Mouse (Mus musculus) heart, embryonic 15.5 days (tissue): ENCODE measurements around the gene Olfr790. TPM values are rescaled to one million over a fixed set of nuclear protein-coding genes. Genes with fewer than 3 reads are reported as not detected.

ENCODE experiments used
- polyA plus RNA-seq: library from polyadenylated mRNA; unstranded; fragments of >200 nt; fragmentation: Nextera tagmentation; extraction: Ambion mirVana; gene quantifications from 2 replicates; pipeline ENCODE4 v1.2.1, GENCODE M21; 2015

Olfr790 gene
- polyA plus RNA-seq, 1 experiment from 2014 or later = not detected

Other genes starting within 250 kb of the Olfr790 start
- not detected in 2 replicates for gene Olfr776, start 239.4 kb upstream of the Olfr790 start, polyA plus RNA-seq
- gene Olfr777, start 227.0 kb upstream of the Olfr790 start, polyA plus RNA-seq = not detected in 2 replicates
- gene Olfr780, start 180.4 kb upstream of the Olfr790 start, polyA plus RNA-seq = not detected in 2 replicates
- not detected in 2 replicates for gene Olfr781, start 169.6 kb upstream of the Olfr790 start, polyA plus RNA-seq
- not detected in 2 replicates for gene Olfr782, start 149.6 kb upstream of the Olfr790 start, polyA plus RNA-seq
- gene Olfr784, start 114.4 kb upstream of the Olfr790 start, polyA plus RNA-seq = 0.04 and 0.09 TPM in 2 replicates
- gene Olfr785, start 93.1 kb upstream of the Olfr790 start, polyA plus RNA-seq = not detected in 2 replicates
- not detected in 2 replicates for gene Olfr786, start 71.2 kb upstream of the Olfr790 start, polyA plus RNA-seq
- not detected in 2 replicates for gene Olfr787, start 36.6 kb upstream of the Olfr790 start, polyA plus RNA-seq
- gene Olfr788, start 27.5 kb upstream of the Olfr790 start, polyA plus RNA-seq = not detected in 2 replicates
- not detected in 2 replicates for gene Olfr789, start 13.7 kb upstream of the Olfr790 start, polyA plus RNA-seq
- gene Olfr791, start 23.3 kb downstream of the Olfr790 start, polyA plus RNA-seq = not detected in 2 replicates
- gene Olfr792, start 40.7 kb downstream of the Olfr790 start, polyA plus RNA-seq = not detected in 2 replicates
- not detected in 2 replicates for gene Olfr794, start 69.2 kb downstream of the Olfr790 start, polyA plus RNA-seq
- not detected in 2 replicates for gene Olfr796, start 114.1 kb downstream of the Olfr790 start, polyA plus RNA-seq
- gene Olfr798, start 129.4 kb downstream of the Olfr790 start, polyA plus RNA-seq = not detected in 2 replicates
- not detected in 2 replicates for gene Olfr799, start 139.0 kb downstream of the Olfr790 start, polyA plus RNA-seq
- not detected in 2 replicates for gene Olfr800, start 159.2 kb downstream of the Olfr790 start, polyA plus RNA-seq
- gene Olfr801, start 175.4 kb downstream of the Olfr790 start, polyA plus RNA-seq = not detected in 2 replicates
- gene Olfr802, start 189.7 kb downstream of the Olfr790 start, polyA plus RNA-seq = not detected in 2 replicates
- not detected in 2 replicates for gene Olfr803, start 195.8 kb downstream of the Olfr790 start, polyA plus RNA-seq
- gene Olfr804, start 204.7 kb downstream of the Olfr790 start, polyA plus RNA-seq = not detected in 2 replicates
- gene Olfr805, start 230.9 kb downstream of the Olfr790 start, polyA plus RNA-seq = not detected in 2 replicates
- gene Olfr806, start 243.4 kb downstream of the Olfr790 start, polyA plus RNA-seq = not detected in 2 replicates